Mouse (Mus musculus) midbrain, postnatal 0 days (tissue): ENCODE measurements at regions not wholly inside any gene's neighbourhood (a gene's known extent, or its start where the extent isn't known, plus 50 kb on each side); places are given as distances from the start of the nearest gene placed in this dataset.
A peak's percentile ranks its signal among the peaks of the same experiment; 100 is the strongest.

Source experiments
- ATAC-seq: fragments of 200-750 bp; cut with Nextera tagmentation; 2 replicates; pipeline ENCODE4 v1.8.0; 2017; ENCODE audit warnings: moderate number of reproducible peaks, mild to moderate bottlenecking, moderate TSS enrichment, moderate library complexity; ENCODE audit not compliant: low FRiP score
- DNase-seq: peaks from one replicate; pipeline ENCODE4 v3.0.0-alpha.2; 2015; ENCODE audit warnings: low spot score
- H3K27ac ChIP-seq: fragments of 300-500 bp; sonication (generic); 2 replicates; pipeline ENCODE4 v1.5.1; 2014; ENCODE audit warnings: low read depth, mild to moderate bottlenecking, low read length, mixed read lengths
- H3K27me3 ChIP-seq: fragments of 300-500 bp; sonication (generic); 2 replicates; pipeline ENCODE4 v1.6.1; 2014; ENCODE audit warnings: low read length, control low read depth, mixed read lengths; ENCODE audit not compliant: insufficient read depth
- H3K36me3 ChIP-seq: fragments of 300-500 bp; sonication (generic); 2 replicates; pipeline ENCODE4 v1.6.1; 2014; ENCODE audit warnings: low read length, control low read depth, mixed read lengths; ENCODE audit not compliant: insufficient read depth
- H3K4me1 ChIP-seq: fragments of 300-500 bp; sonication (generic); 2 replicates; pipeline ENCODE4 v1.6.1; 2014; ENCODE audit warnings: mild to moderate bottlenecking, control low read depth, antibody characterized with exemption, low read length, mixed read lengths; ENCODE audit not compliant: insufficient read depth
- H3K4me2 ChIP-seq: fragments of 300-500 bp; sonication (generic); 2 replicates; pipeline ENCODE4 v1.6.1; 2014; ENCODE audit warnings: low read depth, mild to moderate bottlenecking, low read length, mixed read lengths; ENCODE audit not compliant: poor library complexity, severe bottlenecking
- H3K4me3 ChIP-seq: fragments of 300-500 bp; sonication (generic); 2 replicates; pipeline ENCODE4 v1.5.1; 2014; ENCODE audit warnings: low read depth, mild to moderate bottlenecking, low read length, moderate library complexity
- H3K9ac ChIP-seq: fragments of 300-500 bp; sonication (generic); replicated peaks from 2 replicates; pipeline ENCODE4 v1.6.1; 2014; ENCODE audit warnings: mild to moderate bottlenecking, low read length, moderate library complexity, mixed read lengths; ENCODE audit not compliant: poor library complexity, severe bottlenecking
- H3K9me3 ChIP-seq: fragments of 300-500 bp; sonication (generic); 2 replicates; pipeline ENCODE4 v1.6.1; 2016; ENCODE audit warnings: low read length, control low read depth
- CTCF ChIP-seq: IDR thresholded peaks from 2 replicates; pipeline ENCODE4 v1.5.1; 2016; ENCODE audit warnings: antibody characterized with exemption, mild to moderate bottlenecking
- WGBS: fragments of 180-500 bp; shearing (Covaris S2); extraction: QIAGEN DNeasy Blood & Tissue Kit; methylation state at CpG from one replicate; pipeline ENCODE4 v1.1.7; 2014; 5-methylcytosine and 5-hydroxymethylcytosine counted together

- Histone ChIP-seq H3K9me3 (no peaks in the 10 kb centered on the region), H3K4me1 (no peaks in the 10 kb centered on the region), H3K4me3 (no peak overlapping the region), H3K36me3 (no peaks in the 10 kb centered on the region), H3K27ac (no peak overlapping the region), H3K4me2 (no peak overlapping the region), H3K9ac (no peak overlapping the region), H3K27me3 (no peaks in the 10 kb centered on the region)
- 64% methylated on average over 7 of the region's 7 CpGs for WGBS
- peak; percentile 12 for DNase-seq
- 0 out of 2 replicates have a peak, but pooled peaks have one; percentile 54 for ATAC-seq
- no peak for TF ChIP-seq CTCF
Observed at GRCm38 (mm10) chr8:79872416-79873077, 160.9 kb downstream of the Anapc10 start.

DNA sequence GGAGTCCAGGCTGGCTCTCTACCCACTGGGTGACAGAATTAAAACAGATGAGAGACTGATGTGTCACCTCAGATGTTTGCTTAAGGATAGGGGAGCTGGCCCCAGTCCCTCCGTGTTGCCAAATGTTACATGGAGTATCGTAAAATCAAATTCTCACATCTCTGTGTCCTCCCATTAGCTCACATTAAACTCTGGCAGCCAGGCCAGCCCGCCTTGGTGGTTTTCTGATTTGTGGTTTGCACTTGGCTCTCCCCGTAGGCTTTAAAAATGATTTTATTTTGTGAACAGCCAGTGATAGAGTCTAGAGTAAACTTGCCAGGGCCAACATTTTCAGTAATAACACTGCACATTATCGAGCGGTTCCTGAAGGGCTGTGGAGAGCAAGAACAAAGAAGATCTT is 149.8 kb downstream of the Hhip start:
- DNase-seq: no peak
- 55% methylated on average over 6 of the region's 6 CpGs for WGBS
- Histone ChIP-seq H3K4me1 (no peaks in the 10 kb centered on the region), H3K9me3 (no peaks in the 10 kb centered on the region), H3K27ac (no peak overlapping the region), H3K4me2 (no peak overlapping the region), H3K27me3 (no peaks in the 10 kb centered on the region), H3K36me3 (no peaks in the 10 kb centered on the region), H3K9ac (no peak overlapping the region), H3K4me3 (no peak overlapping the region)
- ATAC-seq: no peak
- TF ChIP-seq CTCF: no peak
